Mouse (Mus musculus) stomach, embryonic 15.5 days (tissue): ENCODE results near the gene St13. TPM values are rescaled to one million over a fixed set of nuclear protein-coding genes. Genes with fewer than 3 reads are reported as not detected.

ENCODE experiments used
- ATAC-seq: fragments of 200-750 bp; cut with Nextera tagmentation; 2 replicates; pipeline ENCODE4 v1.8.0; 2017; ENCODE audit warnings: low read depth, moderate number of reproducible peaks, moderate TSS enrichment; ENCODE audit not compliant: insufficient read depth, low FRiP score
- H3K27ac ChIP-seq: fragments of 300-500 bp; sonication (generic); 2 replicates; pipeline ENCODE4 v1.5.1; 2015; ENCODE audit warnings: mild to moderate bottlenecking, inconsistent platforms
- H3K27me3 ChIP-seq: fragments of 300-500 bp; sonication (generic); replicated peaks from 2 replicates; pipeline ENCODE4 v1.6.1; 2015; ENCODE audit warnings: inconsistent platforms
- H3K36me3 ChIP-seq: fragments of 300-500 bp; sonication (generic); 2 replicates; pipeline ENCODE4 v1.6.1; 2015; ENCODE audit warnings: inconsistent platforms
- H3K4me1 ChIP-seq: fragments of 300-500 bp; sonication (generic); 2 replicates; pipeline ENCODE4 v1.6.1; 2015; ENCODE audit warnings: inconsistent platforms
- H3K4me2 ChIP-seq: fragments of 300-500 bp; sonication (generic); 2 replicates; pipeline ENCODE4 v1.6.1; 2015; ENCODE audit warnings: mild to moderate bottlenecking, inconsistent platforms
- H3K4me3 ChIP-seq: fragments of 300-500 bp; sonication (generic); replicated peaks from 2 replicates; pipeline ENCODE4 v1.5.1; 2015; ENCODE audit warnings: inconsistent platforms
- H3K9ac ChIP-seq: fragments of 300-500 bp; sonication (generic); 2 replicates; pipeline ENCODE4 v1.6.1; 2015; ENCODE audit warnings: inconsistent platforms
- H3K9me3 ChIP-seq: fragments of 300-500 bp; sonication (generic); 2 replicates; pipeline ENCODE4 v1.6.1; 2016; ENCODE audit warnings: inconsistent platforms
- WGBS: fragments of 180-500 bp; shearing (Covaris S2); methylation state at CpG from one replicate; pipeline ENCODE4 v1.1.7; 2015; 5-methylcytosine and 5-hydroxymethylcytosine counted together
- polyA plus RNA-seq: library from polyadenylated mRNA; unstranded; fragments of >200 nt; fragmentation: Nextera tagmentation; extraction: Ambion mirVana; gene quantifications from 2 replicates; pipeline ENCODE4 v1.2.1, GENCODE M21; 2015

St13 gene
- polyA plus RNA-seq, 1 experiment from 2014 or later: 146 TPM

DNA sequence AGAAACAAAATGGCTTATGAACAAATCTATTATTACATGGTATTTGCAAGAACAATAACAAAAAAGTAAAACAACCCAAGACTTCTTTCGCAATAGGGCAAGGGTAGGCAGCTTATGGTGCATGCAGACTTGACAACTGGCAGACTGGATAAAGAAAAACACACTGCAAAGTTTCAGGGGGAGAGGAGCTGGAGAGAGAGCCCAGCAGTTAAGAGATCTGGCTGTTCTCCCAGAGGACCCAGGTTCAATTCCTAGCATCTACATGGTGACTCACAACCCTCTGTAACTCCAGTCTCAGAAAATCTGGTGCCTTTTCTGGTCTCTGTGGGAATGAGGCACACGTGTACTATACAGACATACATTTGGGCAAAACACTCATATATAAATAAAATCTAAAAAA is 58.5 kb downstream of the St13 start:
- peaks cover 11% of the 10 kb centered on the region; the same call in 1 of the 2 replicates for H3K36me3 ChIP-seq

GRCm38 (mm10) chr15:81339158-81339557 is 60.7 kb downstream of the St13 start:
- Histone ChIP-seq H3K9ac (no peak overlapping the region), H3K4me1 (no peaks in the 10 kb centered on the region), H3K36me3 (peaks cover 18% of the 10 kb centered on the region), H3K9me3 (no peaks in the 10 kb centered on the region), H3K27me3 (no peaks in the 10 kb centered on the region), H3K27ac (no peak overlapping the region), H3K4me2 (no peak overlapping the region), H3K4me3 (no peak overlapping the region)
- ATAC-seq: no peak
- 95% methylated on average over 3 of the region's 3 CpGs for WGBS

More for the DNA sequence above, 58.5 kb downstream of the St13 start:
- H3K9me3 ChIP-seq: no peaks in the 10 kb centered on the region
- H3K4me3 ChIP-seq: no peak overlapping the region
- H3K4me2 ChIP-seq: no peak overlapping the region
- H3K27ac ChIP-seq: no peak overlapping the region
- ATAC-seq: no peak
- no peak overlapping the region for H3K9ac ChIP-seq
- H3K27me3 ChIP-seq: no peaks in the 10 kb centered on the region
- WGBS: 85% methylated on average over 2 of the region's 2 CpGs
- H3K4me1 ChIP-seq: no peaks in the 10 kb centered on the region

DNA sequence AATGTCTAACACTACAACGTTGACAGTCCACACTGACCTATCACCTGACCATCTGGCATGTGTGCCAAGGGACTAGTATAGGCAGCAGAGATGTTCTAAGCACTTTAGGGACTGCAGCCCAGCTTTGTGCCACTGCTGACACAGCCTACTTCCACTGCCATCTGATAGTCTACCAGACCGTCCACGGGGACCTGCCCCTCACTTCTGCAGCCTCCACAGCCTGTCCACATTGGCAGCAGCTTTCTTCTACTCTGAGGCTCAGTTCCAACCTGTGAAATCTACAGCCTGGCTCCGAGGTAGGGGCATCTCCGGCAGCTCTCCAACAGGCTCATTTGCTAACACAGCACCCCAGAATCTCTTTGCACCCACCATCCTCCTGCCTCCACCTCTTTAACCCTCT is 63.4 kb downstream of the St13 start:
- H3K4me2 ChIP-seq: no peak overlapping the region
- H3K4me3 ChIP-seq: no peak overlapping the region
- WGBS: 84% methylated on average over 5 of the region's 5 CpGs
- H3K27ac ChIP-seq: no peak overlapping the region
- H3K9me3 ChIP-seq: no peaks in the 10 kb centered on the region
- peaks cover 33% of the 10 kb centered on the region for H3K36me3 ChIP-seq
- no peaks in the 10 kb centered on the region for H3K27me3 ChIP-seq
- H3K9ac ChIP-seq: no peak overlapping the region
- no peak for ATAC-seq
- no peaks in the 10 kb centered on the region for H3K4me1 ChIP-seq

- H3K4me1 ChIP-seq: no peaks in the 10 kb centered on the region
- no peaks in the 10 kb centered on the region for H3K27me3 ChIP-seq
- H3K4me3 ChIP-seq: no peak overlapping the region
- no peak for ATAC-seq
- H3K9me3 ChIP-seq: no peaks in the 10 kb centered on the region
- 83% methylated on average over 4 of the region's 4 CpGs for WGBS
- no peak overlapping the region for H3K9ac ChIP-seq
- no peak overlapping the region for H3K4me2 ChIP-seq
- H3K36me3 ChIP-seq: peaks cover 34% of the 10 kb centered on the region
- no peak overlapping the region for H3K27ac ChIP-seq
These were observed 67.4 kb downstream of the St13 start for GRCm38 (mm10) chr15:81332517-81332916.

DNA sequence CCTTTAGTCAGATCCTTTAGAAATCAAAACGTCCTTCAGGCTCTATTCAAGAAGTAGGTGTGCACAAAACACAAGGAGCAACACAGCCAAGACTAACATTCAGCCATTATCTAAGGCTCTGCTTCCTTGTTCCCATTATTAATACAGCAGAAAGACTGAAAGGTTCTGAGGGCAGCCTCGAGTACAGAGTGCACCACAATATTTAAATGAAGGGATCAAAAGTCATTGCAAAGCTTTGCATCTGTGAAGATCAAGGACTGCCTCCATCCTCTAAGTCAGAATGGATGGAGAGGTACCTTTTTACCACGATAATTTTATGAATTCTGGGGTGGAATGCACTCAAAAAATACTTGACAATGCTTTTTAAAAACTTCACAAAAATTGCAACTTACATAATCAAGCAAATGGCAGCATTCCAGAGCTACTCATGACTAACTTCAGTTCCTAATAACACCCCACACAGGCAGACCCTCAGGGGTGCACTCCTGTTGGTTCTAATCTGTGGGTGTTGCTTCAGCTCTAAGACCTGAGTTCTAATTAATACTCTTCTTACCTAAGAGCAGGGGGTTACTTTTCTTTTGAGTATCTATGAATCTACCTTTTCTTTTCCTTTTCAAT is 69.0 kb downstream of the St13 start:
- no peak for ATAC-seq
- H3K4me3 ChIP-seq: no peak overlapping the region
- no peaks in the 10 kb centered on the region for H3K9me3 ChIP-seq
- 49% methylated on average over 3 of the region's 3 CpGs for WGBS
- H3K27ac ChIP-seq: no peak overlapping the region
- no peaks in the 10 kb centered on the region for H3K4me1 ChIP-seq
- no peaks in the 10 kb centered on the region for H3K27me3 ChIP-seq
- no peak overlapping the region for H3K4me2 ChIP-seq
- peaks cover 42% of the 10 kb centered on the region for H3K36me3 ChIP-seq
- no peak overlapping the region for H3K9ac ChIP-seq

DNA sequence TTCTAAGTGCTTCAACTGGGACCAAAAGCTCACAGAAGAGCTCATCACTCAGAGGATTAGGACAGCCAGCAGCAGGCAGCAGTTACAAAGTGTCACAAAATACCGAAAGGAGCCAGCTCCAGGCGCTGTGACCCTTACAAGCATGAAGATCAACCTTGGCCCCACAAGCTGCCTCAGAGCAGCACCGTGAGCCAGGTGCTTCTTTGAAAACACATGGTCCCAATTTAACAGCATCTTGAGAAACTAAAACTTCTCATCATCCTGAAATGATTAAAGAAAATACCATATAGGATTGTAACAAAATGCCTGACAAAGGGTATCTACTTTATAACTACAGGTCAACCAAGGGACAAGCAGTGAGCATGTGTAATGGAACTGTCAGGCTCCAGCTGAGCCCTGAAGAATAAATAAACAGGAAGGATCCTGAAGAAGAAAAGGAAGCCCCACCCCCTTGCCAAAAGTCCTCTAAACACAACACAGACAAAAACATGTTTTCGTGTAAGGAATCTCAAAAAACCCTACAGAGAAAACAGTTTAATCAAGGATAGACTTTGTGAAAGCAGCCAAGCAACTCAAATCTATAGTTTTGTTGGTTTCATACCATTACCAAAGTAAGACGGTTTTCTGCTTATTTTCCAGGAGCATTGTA is 70.0 kb downstream of the St13 start:
- Histone ChIP-seq H3K9me3 (no peaks in the 10 kb centered on the region), H3K27ac (no peak overlapping the region), H3K9ac (no peak overlapping the region), H3K27me3 (no peaks in the 10 kb centered on the region), H3K4me1 (no peaks in the 10 kb centered on the region), H3K36me3 (peaks cover 44% of the 10 kb centered on the region), H3K4me3 (no peak overlapping the region), H3K4me2 (no peak overlapping the region)
- ATAC-seq: no peak
- 42% methylated on average over 5 of the region's 5 CpGs for WGBS

DNA sequence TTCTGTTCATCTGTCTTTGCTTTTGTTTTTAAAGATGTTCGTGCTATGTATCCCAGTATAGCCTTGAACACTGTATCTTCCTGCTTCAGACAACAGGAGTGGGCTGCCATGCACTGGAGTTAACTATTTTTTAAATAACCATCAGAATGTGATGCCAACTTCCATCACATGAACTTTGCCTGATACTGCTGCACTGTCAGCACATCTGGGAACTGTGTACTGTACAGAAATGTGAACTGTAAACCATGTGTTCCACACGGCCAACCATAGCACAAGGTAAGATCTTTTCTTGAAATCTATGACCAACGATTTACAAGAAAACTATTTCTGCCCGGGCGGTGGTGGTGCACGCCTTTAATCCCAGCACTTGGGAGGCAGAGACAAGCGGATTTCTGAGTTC is 72.4 kb downstream of the St13 start:
- Histone ChIP-seq H3K36me3 (peaks cover 27% of the 10 kb centered on the region), H3K27ac (no peak overlapping the region), H3K27me3 (no peaks in the 10 kb centered on the region), H3K4me2 (no peak overlapping the region), H3K9me3 (no peaks in the 10 kb centered on the region), H3K4me3 (no peak overlapping the region), H3K4me1 (no peaks in the 10 kb centered on the region), H3K9ac (no peak overlapping the region)
- no peak for ATAC-seq
- WGBS: 93% methylated on average over 7 of the region's 7 CpGs

GRCm38 (mm10) chr15:81324979-81325378 is 74.9 kb downstream of the St13 start:
- H3K9me3 ChIP-seq: no peaks in the 10 kb centered on the region
- no peak for ATAC-seq
- peaks cover 37% of the 10 kb centered on the region for H3K36me3 ChIP-seq
- H3K9ac ChIP-seq: no peak overlapping the region
- H3K27me3 ChIP-seq: no peaks in the 10 kb centered on the region
- no peak overlapping the region for H3K4me2 ChIP-seq
- 72% methylated on average over 4 of the region's 4 CpGs for WGBS
- no peak overlapping the region for H3K27ac ChIP-seq
- no peak overlapping the region for H3K4me3 ChIP-seq
- H3K4me1 ChIP-seq: no peaks in the 10 kb centered on the region

GRCm38 (mm10) chr15:81320137-81320536 is 79.7 kb downstream of the St13 start:
- H3K27ac ChIP-seq: no peak overlapping the region
- H3K4me1 ChIP-seq: no peaks in the 10 kb centered on the region
- H3K9me3 ChIP-seq: no peaks in the 10 kb centered on the region
- peaks cover 32% of the 10 kb centered on the region for H3K36me3 ChIP-seq
- WGBS: 92% methylated on average over 3 of the region's 3 CpGs
- no peak for ATAC-seq
- no peak overlapping the region for H3K9ac ChIP-seq
- no peaks in the 10 kb centered on the region for H3K27me3 ChIP-seq
- no peak overlapping the region for H3K4me3 ChIP-seq
- H3K4me2 ChIP-seq: no peak overlapping the region

DNA sequence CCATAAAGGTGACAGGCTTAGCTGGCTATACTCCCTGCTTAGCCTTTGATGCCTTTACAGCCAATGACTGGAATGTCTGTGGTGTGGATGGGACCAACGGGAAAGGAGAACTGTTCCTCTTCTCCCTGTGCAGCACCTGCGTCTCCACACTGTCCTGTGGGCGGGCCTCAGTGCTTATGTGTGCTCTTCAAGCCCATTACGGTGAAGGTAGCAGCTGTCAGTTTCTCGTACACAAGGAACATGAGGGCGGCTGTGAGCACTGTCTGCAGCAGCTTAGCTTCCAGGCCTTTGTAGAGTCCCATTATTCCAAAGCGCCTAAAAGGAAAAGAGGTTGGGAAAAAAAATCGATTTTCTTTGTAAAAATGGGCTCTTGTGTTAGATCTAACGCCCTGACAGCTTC is 80.4 kb downstream of the St13 start:
- H3K4me3 ChIP-seq: no peak overlapping the region
- H3K27ac ChIP-seq: no peak overlapping the region
- H3K4me1 ChIP-seq: no peaks in the 10 kb centered on the region
- no peaks in the 10 kb centered on the region for H3K9me3 ChIP-seq
- WGBS: 92% methylated on average over 9 of the region's 9 CpGs
- no peak for ATAC-seq
- no peak overlapping the region for H3K4me2 ChIP-seq
- no peak overlapping the region for H3K9ac ChIP-seq
- peaks cover 32% of the 10 kb centered on the region for H3K36me3 ChIP-seq
- no peaks in the 10 kb centered on the region for H3K27me3 ChIP-seq

GRCm38 (mm10) chr15:81313928-81314327 is 85.9 kb downstream of the St13 start:
- 83% methylated on average over 3 of the region's 3 CpGs for WGBS
- H3K9ac ChIP-seq: no peak overlapping the region
- 0 out of 2 replicates have a peak, but pooled peaks cover 4% of the 10 kb centered on the region for H3K36me3 ChIP-seq
- no peak overlapping the region for H3K4me2 ChIP-seq
- no peaks in the 10 kb centered on the region for H3K27me3 ChIP-seq
- H3K27ac ChIP-seq: no peak overlapping the region
- H3K9me3 ChIP-seq: no peaks in the 10 kb centered on the region
- H3K4me1 ChIP-seq: no peaks in the 10 kb centered on the region
- ATAC-seq: no peak
- H3K4me3 ChIP-seq: no peak overlapping the region
